Mouse (Mus musculus) heart, postnatal 0 days (tissue): Measurements from ENCODE around the gene Lix1l.

Experiments
- CTCF ChIP-seq: IDR thresholded peaks from 2 replicates; pipeline ENCODE4 v1.5.1; 2016; ENCODE audit warnings: antibody characterized with exemption, control low read depth, low read depth
- EP300 ChIP-seq: IDR thresholded peaks from 2 replicates; pipeline ENCODE4 v1.6.1; 2016; ENCODE audit warnings: antibody characterized with exemption, low read depth

GRCm38 (mm10) chr3:96635906-96636305, 35.0 kb downstream of the Lix1l start:
- no peak for TF ChIP-seq CTCF
- no peak for TF ChIP-seq EP300
